Mouse (Mus musculus) kidney, embryonic 15.5 days (tissue): Measurements from ENCODE around the gene Slc37a1. TPM values are rescaled to one million over a fixed set of nuclear protein-coding genes. Genes with fewer than 3 reads are reported as not detected.

Experiments
- ATAC-seq: fragments of 200-750 bp; cut with Nextera tagmentation; replicated peaks from 2 replicates; pipeline ENCODE4 v1.8.0; 2017; ENCODE audit warnings: moderate TSS enrichment; ENCODE audit not compliant: low FRiP score
- H3K27ac ChIP-seq: fragments of 300-500 bp; sonication (generic); 2 replicates; pipeline ENCODE4 v1.5.1; 2015; ENCODE audit warnings: mild to moderate bottlenecking, inconsistent platforms
- H3K27me3 ChIP-seq: fragments of 300-500 bp; sonication (generic); 2 replicates; pipeline ENCODE4 v1.6.1; 2015; ENCODE audit warnings: inconsistent platforms
- H3K36me3 ChIP-seq: fragments of 300-500 bp; sonication (generic); 2 replicates; pipeline ENCODE4 v1.6.1; 2015; ENCODE audit warnings: inconsistent platforms
- H3K4me1 ChIP-seq: fragments of 300-500 bp; sonication (generic); 2 replicates; pipeline ENCODE4 v1.6.1; 2015; ENCODE audit warnings: inconsistent platforms
- H3K4me2 ChIP-seq: fragments of 300-500 bp; sonication (generic); 2 replicates; pipeline ENCODE4 v1.6.1; 2015; ENCODE audit warnings: moderate library complexity, mild to moderate bottlenecking, inconsistent platforms
- H3K4me3 ChIP-seq: fragments of 300-500 bp; sonication (generic); replicated peaks from 2 replicates; pipeline ENCODE4 v1.5.1; 2015; ENCODE audit warnings: mild to moderate bottlenecking, inconsistent platforms
- H3K9ac ChIP-seq: fragments of 300-500 bp; sonication (generic); 2 replicates; pipeline ENCODE4 v1.6.1; 2015; ENCODE audit warnings: mild to moderate bottlenecking, inconsistent platforms
- H3K9me3 ChIP-seq: fragments of 300-500 bp; sonication (generic); replicated peaks from 2 replicates; pipeline ENCODE4 v1.6.1; 2016; ENCODE audit warnings: inconsistent platforms
- WGBS: fragments of 180-500 bp; shearing (Covaris S2); methylation state at CpG from one replicate; pipeline ENCODE4 v1.1.7; 2015; ENCODE audit warnings: mixed read lengths; 5-methylcytosine and 5-hydroxymethylcytosine counted together
- polyA plus RNA-seq: library from polyadenylated mRNA; unstranded; fragments of >200 nt; fragmentation: Nextera tagmentation; extraction: Ambion mirVana; gene quantifications from 2 replicates; pipeline ENCODE4 v1.2.1, GENCODE M21; 2015

Gene Slc37a1
- polyA plus RNA-seq, 1 experiment from 2014 or later = 3.0 TPM

DNA sequence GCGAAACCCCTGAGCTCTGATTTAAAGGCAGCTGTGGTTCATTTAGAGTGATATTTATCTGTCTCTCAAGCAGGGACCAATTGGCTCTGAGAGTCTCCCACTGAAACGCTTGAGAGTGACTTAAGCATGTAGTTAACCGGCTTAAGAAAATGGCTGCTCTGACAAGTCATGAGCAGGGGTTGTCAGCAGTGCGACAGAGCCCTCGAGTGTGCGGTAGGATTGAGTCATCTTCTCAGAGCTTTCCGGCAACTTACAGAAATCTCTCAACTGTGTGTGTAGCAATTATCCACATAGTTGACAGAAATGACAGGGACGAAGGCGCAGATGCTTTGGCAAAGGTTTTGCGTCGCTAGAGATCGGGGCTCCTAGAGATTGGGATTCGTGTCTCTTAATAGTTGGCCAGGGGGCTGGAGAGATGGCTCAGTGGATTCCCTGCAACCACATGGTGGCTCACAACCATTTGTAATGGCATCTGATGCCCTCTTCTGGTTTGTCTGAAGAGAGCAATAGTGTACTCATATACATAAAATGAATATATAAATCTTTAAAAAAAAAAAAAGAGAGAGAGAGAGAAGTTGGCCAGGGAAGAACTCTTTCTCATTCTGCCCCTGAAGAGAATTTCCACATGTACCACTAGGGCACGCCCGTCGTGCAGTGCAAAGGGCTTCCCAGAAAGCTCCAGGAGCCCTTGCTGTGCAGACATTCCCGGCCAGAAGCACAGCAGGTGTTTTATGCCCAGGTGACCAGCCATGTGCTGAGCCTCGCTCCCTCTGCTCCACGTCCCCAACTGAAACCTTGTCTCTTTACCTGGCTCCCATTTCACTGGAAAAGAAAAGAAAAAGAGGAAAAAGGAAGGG is 4.5 kb upstream of the Slc37a1 start:
- Histone ChIP-seq H3K4me3 (no peak overlapping the region), H3K27me3 (no peaks in the 10 kb centered on the region), H3K27ac (no peak overlapping the region), H3K36me3 (no peaks in the 10 kb centered on the region), H3K9ac (no peak overlapping the region), H3K9me3 (no peaks in the 10 kb centered on the region), H3K4me2 (no peak overlapping the region), H3K4me1 (peaks cover 7% of the 10 kb centered on the region; the same call in 1 of the 2 replicates)
- no peak for ATAC-seq
- WGBS = 54% methylated on average over 19 of the region's 19 CpGs

DNA sequence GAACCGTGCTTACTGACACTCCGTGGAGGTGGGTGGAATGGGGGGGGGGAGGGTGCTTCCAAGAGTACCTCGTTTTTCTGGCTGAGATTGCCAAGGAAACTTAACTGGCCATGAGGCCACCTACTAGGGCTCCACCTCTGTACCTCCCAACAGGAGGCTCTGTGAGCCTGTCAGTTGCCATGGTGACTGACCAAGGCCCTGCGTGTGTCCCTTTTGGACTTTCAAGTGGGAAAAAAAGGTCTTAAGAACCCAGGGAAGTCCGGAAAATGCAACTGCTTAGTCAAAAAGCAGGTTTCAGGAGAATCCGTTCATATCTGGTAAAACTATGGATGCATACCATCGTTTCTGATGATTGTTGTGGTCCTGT is 3.9 kb upstream of the Slc37a1 start:
- 28% methylated on average over 7 of the region's 7 CpGs for WGBS

DNA sequence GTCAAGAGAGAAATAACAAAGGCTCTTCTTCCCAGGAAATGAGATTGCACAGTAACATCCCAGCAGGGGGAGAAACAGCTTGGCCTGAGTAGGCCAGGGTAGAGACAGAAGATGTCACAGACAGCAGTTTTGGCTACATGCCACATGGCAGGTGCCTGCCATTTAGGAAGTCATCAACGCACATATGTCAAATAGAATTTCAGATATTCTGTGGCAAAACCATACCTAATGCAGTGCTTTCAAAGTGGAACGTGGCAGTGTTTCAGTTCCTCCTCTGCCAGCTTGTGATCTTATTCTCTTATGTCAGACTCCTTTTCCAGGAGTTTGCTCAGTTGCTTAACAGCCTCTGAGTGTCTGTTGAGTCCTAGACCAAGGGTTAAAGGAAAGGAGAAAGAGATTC is 725 bp upstream of the Slc37a1 start:
- 80% methylated on average over 2 of the region's 2 CpGs for WGBS
- Histone ChIP-seq H3K27ac (no peak overlapping the region), H3K9ac (no peak overlapping the region), H3K36me3 (no peaks in the 10 kb centered on the region), H3K27me3 (0 out of 2 replicates have a peak, but pooled peaks cover 6% of the 10 kb centered on the region), H3K4me1 (no peaks in the 10 kb centered on the region), H3K4me2 (no peak overlapping the region), H3K9me3 (no peaks in the 10 kb centered on the region), H3K4me3 (no peak overlapping the region)
- no peak for ATAC-seq

More for the DNA sequence above, 3.9 kb upstream of the Slc37a1 start:
- H3K9me3 ChIP-seq = no peaks in the 10 kb centered on the region
- no peak overlapping the region for H3K27ac ChIP-seq
- H3K9ac ChIP-seq = no peak overlapping the region
- no peak overlapping the region for H3K4me3 ChIP-seq
- no peaks in the 10 kb centered on the region for H3K27me3 ChIP-seq
- no peak overlapping the region for H3K4me2 ChIP-seq
- no peak for ATAC-seq
- 0 out of 2 replicates have a peak, but pooled peaks cover 2% of the 10 kb centered on the region for H3K4me1 ChIP-seq
- H3K36me3 ChIP-seq = no peaks in the 10 kb centered on the region

DNA sequence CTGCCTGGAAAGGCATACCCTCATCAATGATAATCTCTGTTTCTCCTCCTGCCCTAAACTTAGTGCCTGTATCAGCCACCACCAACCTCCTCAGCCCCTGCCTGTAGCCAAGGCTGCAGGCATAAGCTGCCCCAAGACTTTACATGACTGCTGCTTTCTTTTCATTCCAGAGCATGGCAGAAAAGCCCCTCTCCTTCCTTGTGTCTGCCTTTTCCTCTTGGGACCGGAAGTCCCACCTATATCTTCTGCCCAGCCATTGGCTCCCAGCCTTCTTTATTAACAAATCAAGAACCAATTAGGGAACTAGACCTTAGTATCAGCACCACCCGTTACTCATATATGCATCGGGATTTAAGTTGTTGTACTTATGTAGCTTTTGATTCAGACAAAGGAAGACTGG is 624 bp downstream of the Slc37a1 start:
- H3K36me3 ChIP-seq = no peaks in the 10 kb centered on the region
- H3K27ac ChIP-seq = no peak overlapping the region
- H3K27me3 ChIP-seq = 0 out of 2 replicates have a peak, but pooled peaks cover 6% of the 10 kb centered on the region
- H3K4me2 ChIP-seq = no peak overlapping the region
- ATAC-seq = no peak
- no peak overlapping the region for H3K9ac ChIP-seq
- 85% methylated on average over 3 of the region's 3 CpGs for WGBS
- no peak overlapping the region for H3K4me3 ChIP-seq
- no peaks in the 10 kb centered on the region for H3K9me3 ChIP-seq
- H3K4me1 ChIP-seq = no peaks in the 10 kb centered on the region

DNA sequence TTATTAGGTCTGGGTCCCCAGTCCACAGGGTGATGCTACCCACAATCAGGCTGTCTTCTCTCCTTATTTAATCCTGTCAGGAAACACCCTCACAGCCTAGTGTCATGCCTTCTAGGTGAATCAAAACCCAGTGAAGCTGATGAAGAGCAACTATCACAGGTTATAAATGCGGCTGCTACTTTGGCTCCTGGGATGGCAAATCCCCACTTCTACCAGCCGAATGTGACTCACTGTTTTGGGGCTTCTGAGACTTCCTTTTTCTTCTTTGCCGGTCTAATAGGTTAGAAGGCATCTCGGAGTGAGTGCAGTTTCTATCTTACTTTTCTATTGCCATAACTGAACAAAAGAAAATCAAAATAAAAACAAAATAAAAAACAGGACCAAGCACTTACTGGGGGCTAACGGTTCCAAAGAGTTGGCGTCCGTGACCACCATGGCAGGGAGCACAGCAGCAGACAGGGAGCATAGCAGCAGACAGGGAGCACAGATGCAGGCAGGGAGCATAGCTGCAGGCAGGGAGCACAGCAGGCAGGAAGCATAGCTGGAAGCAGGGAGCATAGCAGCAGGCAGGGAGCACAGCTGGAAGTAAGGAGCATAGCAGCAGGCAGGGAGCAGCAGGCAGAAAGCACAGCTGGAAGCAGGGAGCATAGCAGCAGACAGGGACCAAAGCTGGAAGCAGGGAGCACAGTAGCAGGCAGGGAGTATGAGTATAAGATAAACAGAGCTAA is 2.6 kb downstream of the Slc37a1 start:
- ATAC-seq = no peak
- Histone ChIP-seq H3K9ac (no peak overlapping the region), H3K27ac (no peak overlapping the region), H3K36me3 (no peaks in the 10 kb centered on the region), H3K4me3 (no peak overlapping the region), H3K27me3 (0 out of 2 replicates have a peak, but pooled peaks cover 6% of the 10 kb centered on the region), H3K9me3 (no peaks in the 10 kb centered on the region), H3K4me2 (no peak overlapping the region), H3K4me1 (no peaks in the 10 kb centered on the region)
- 67% methylated on average over 7 of the region's 7 CpGs for WGBS

DNA sequence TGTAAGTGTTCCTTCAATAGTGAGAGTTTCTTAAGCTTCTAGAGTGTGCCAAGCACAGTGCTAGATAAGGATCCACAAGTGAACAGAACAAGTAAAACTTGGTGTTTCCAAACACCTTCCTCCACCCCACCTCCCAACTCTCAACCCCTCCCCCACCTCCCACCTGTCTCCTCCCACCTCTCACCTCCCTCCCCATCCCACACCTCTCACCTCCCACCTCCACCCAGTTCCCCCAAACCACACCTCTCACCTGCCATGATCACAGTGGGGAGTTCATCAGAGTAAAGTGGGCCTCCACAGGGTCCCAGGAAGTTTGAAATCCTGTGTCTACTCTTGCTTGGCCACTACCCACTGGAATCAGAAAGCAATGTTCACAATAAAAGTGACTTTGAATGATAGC is 3.7 kb downstream of the Slc37a1 start:
- Histone ChIP-seq H3K4me1 (peaks cover 3% of the 10 kb centered on the region), H3K36me3 (no peaks in the 10 kb centered on the region), H3K27me3 (peaks cover 10% of the 10 kb centered on the region), H3K4me3 (no peak overlapping the region), H3K27ac (no peak overlapping the region), H3K9me3 (no peaks in the 10 kb centered on the region), H3K9ac (no peak overlapping the region), H3K4me2 (no peak overlapping the region)
- no peak for ATAC-seq

DNA sequence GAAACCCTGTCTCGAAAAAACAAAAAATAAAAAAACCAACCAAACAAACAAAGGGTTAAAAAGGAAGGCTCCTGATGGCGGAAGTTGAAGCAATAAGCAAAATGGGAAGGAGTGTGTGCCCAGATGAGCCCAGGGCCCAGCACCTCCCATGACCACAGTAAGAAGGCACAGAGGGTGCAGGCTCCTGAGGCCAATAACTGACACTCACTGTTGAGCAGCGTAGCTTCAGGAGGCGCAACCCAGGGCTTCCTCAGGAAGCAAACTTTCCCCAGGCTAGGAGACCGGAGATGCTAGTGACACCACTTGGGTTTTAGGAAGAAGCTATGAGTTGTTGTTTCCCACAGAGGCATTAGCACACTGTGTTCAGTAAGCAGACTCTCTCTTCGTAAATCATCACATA is 4.3 kb downstream of the Slc37a1 start:
- Histone ChIP-seq H3K4me2 (no peak overlapping the region), H3K36me3 (no peaks in the 10 kb centered on the region), H3K27me3 (peaks cover 15% of the 10 kb centered on the region), H3K27ac (no peak overlapping the region), H3K4me3 (no peak overlapping the region), H3K9me3 (no peaks in the 10 kb centered on the region), H3K4me1 (peaks cover 8% of the 10 kb centered on the region), H3K9ac (no peak overlapping the region)
- WGBS = 65% methylated on average over 6 of the region's 6 CpGs
- ATAC-seq = no peak

DNA sequence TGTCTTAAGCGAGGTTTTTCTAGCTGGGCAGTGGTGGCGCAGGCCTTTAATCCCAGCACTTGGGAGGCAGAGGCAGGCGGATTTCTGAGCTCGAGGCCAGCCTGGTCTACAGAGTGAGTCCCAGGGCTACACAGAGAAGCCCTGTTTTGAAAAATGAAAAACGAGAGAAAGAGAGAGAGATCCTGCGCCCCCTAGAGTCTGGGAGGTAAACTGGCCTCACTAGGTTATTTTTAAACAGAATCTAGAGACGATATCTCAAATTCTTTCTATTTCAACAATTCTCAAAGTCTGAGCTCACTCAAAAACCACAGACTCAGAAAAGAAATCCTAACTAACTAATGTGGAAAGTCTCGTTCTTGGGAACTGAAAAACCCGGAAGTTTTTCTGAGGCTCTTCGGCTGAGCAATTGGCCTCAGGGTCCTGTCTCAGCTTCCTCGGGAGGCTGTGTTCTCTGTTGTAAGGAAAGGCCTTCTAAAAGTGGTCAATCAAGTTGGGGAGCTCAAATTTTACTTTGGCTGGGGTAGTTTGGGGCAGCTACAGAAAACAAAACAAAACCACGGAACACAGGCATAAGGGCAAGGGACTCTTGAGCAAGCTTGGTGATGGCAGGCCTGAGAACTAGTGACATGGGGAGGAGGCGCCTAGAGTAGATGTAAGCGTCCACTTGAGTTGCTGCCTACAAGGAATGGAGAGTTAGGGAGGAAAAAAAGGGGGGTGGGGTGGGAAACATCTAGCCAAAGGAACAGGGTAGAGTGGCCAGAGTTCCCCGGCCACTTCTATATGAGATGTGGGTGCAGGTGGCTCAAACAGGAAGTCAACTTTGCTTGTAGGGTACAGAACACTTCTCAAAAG is 8.0 kb downstream of the Slc37a1 start:
- 82% methylated on average over 15 of the region's 15 CpGs for WGBS
- Histone ChIP-seq H3K4me1 (peaks cover 30% of the 10 kb centered on the region), H3K4me3 (no peak overlapping the region), H3K27ac (no peak overlapping the region), H3K36me3 (no peaks in the 10 kb centered on the region), H3K9me3 (no peaks in the 10 kb centered on the region), H3K9ac (no peak overlapping the region), H3K27me3 (peaks cover 26% of the 10 kb centered on the region), H3K4me2 (peak overlapping the region; percentile 95)
- no peak for ATAC-seq

DNA sequence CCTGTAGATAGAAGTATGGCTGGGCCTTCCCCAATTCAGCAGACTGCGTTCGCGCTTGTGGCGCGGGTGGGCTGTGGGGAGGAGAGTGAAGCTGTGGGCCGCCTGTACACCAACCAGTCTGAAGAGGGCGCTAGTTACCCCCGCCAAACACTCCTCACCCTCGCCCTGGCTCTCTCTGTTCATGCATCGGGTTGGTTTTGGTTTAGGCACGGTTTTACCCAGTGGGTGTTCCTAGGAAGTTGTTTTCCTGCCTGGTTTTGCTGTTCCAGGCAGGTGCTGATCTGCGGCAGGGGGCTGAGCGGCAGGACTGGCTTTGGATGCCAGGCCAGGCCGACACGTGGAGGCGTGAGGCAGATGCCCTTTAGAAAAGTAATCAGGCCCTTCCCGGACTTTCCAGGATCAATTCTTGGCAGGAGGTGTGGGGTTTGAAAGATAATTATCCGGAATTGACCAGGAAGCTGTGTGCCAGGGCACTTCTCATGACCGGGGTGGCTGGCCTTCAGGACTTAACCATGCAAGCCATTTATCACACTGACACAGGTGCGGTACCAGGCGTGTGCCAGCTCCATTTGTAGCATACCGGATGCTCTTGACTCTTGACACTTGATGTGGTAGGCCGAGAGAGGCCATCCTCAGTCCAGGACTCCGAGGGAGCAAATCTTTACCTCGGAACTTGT is 8.8 kb downstream of the Slc37a1 start:
- Histone ChIP-seq H3K4me2 (peak overlapping the region; percentile 95), H3K9me3 (no peaks in the 10 kb centered on the region), H3K9ac (peak overlapping the region; percentile 60; the same call in 1 of the 2 replicates), H3K36me3 (no peaks in the 10 kb centered on the region), H3K4me3 (peak overlapping the region; percentile 55), H3K27me3 (peaks cover 27% of the 10 kb centered on the region), H3K27ac (no peak overlapping the region), H3K4me1 (peaks cover 30% of the 10 kb centered on the region)
- ATAC-seq = no peak
- WGBS = 21% methylated on average over 25 of the region's 25 CpGs

DNA sequence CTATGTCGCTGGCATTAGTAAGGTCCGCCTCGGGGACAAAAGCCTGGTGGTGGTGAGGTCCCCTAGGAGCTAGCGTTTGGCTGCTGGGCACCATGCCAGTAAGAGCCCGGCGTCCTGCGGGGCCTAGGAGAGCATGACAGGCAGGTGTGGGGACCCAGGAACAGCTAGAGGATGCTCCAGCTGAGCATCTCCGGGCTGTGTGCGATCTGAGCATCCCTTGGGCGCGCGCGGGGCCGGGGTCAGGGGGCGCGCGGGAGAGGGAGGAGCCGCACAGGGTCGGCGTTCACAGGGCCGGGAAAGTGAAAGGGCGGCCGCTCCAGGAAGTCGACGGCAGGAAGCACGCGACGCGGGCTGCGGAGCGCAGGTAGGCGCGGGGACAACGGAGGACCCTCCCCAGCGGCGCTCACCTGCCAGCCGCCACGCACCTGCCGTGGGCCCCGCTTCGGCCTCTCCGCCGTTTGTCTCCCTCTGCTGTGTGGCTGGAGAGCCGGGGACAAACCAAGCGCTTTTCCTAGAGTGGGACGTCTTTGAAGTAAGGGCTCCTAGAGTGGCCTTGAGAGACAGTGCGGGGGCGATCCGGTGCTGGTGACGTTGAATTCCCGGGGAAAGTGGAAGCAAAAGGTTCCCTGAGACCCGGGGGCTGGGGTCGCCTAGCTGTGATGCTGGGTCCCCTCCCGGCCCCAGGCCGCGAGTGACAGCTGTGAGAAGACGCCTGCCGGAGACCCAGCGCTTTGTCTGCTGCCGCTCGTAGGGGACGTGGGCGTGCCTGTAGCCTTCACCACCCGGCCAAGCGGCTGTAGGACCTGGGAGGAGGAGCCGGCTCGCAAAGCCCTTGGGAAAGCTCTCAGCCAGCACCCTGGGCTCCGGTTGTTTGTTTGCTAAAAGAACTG is 9.5 kb downstream of the Slc37a1 start:
- Histone ChIP-seq H3K9ac (peak overlapping the region; percentile 60), H3K27me3 (peaks cover 27% of the 10 kb centered on the region), H3K9me3 (no peaks in the 10 kb centered on the region), H3K36me3 (no peaks in the 10 kb centered on the region), H3K4me2 (peak overlapping the region; percentile 95), H3K27ac (0 out of 2 replicates have a peak overlapping the region, but pooled peaks have one; percentile 22), H3K4me1 (peaks cover 30% of the 10 kb centered on the region), H3K4me3 (peak overlapping the region; percentile 55)
- ATAC-seq = peak; percentile 71
- 1% methylated on average over 67 of the region's 68 CpGs for WGBS
